Mouse (Mus musculus) cerebellum, postnatal 4 days (tissue): ENCODE data around the gene C2cd4a.

Experiments
- DNase-seq, 2 experiments: peaks; one replicate each; pipeline ENCODE4 v3.0.0; 2022; ENCODE audit warnings: low spot score in 2 of 2, mixed read lengths in 1 of 2

The C2cd4a gene

DNA sequence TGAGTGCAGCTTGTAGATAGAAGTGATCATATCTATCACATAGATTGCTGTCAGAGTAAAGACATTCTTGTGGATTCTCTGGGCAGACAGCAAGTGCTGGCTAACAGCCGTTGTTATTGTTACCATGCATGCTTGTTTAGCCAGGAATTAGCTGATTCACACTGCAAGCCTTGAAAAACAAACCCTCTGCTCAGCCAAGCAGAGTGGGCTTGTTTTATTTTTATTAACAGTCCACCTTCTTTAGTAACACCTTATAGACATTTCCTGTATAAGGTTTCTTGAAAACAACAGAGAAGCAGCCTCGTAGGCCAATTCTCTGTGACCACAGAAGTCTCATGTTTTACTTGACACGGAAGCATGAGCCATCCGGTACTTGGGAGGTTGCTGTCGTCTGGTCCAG is 2.4 kb upstream of the C2cd4a start:
- DNase-seq = no peak

DNA sequence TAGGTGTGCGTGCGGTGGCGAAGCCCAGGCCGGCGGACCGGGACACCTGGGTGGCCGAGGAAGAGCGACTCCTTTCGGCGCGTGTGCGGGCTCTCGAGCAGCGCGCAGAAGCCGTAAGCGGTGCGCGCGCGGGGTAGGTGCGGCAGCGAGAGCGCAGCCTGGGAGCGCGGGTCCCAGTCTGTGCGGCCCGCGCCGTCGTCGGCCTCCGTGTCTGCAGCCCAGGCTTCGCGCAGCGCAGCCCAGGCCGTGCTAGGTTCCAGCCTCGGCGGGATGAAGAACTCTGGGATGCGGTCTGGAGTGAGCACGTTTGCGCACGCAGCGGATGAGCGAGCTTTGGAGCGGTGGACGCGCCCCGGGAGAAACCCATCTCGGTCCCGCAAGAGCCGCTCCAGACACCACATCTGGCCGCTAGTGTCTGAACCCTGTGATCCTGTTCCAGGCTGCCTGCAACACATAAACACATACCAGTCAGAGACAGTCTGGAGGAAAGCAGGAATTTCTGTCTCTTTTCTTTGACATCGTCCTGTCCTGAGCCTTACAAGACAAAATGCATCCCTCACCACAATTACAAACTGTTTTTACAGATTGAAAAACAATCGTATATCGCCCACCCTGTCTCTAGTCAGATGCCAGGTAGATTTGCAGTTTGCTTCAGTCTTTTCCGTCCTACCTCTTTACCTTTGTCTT is 628 bp downstream of the C2cd4a start:
- no peak for DNase-seq

DNA sequence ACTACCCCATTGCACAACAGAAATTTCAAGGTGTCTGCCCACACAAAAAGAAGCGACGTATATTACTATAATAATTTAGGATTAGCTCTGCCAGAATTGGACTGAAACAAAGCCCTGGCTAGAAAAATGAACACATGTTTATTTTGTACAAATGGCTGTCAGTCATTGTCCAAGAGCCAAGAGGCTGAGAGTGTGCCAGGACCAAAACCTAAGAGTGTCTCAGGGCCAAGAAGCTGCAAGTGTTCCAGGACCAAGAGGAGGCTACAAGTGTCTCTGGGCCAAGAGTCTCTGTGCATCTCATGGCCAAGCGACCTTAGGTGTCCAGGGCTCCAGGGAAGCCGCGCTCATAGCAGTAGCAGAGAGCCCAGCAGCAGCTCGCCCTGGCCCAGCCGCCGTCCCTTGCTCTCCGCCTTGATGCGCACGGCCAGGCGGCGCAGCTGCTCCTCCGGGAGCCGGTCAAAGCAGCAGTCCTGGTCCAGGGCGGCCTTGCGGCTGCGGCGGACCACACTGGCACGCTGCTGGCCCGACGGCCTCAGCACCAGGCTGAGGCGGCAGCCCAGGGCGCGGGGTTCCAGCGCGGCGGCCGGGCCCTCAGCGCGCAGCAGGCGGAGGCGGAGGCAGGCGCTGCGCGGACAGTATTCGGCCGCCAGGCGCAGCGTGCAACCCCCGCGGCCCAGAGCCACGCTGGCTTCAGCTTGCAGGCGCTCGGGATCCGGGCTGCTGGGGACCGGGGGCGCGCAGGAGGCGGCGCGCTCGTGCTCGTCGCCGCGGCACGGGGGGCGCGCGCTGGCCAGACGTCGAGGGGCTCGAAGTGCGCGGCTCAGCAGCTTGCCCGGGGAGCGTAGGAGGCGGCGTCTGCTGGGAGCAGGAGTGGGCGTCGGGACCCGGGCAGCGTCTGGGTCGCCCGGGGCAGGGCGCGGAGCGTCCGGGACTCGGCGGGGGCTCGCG is 1.4 kb downstream of the C2cd4a start:
- DNase-seq = peak; percentile 23 to 64

DNA sequence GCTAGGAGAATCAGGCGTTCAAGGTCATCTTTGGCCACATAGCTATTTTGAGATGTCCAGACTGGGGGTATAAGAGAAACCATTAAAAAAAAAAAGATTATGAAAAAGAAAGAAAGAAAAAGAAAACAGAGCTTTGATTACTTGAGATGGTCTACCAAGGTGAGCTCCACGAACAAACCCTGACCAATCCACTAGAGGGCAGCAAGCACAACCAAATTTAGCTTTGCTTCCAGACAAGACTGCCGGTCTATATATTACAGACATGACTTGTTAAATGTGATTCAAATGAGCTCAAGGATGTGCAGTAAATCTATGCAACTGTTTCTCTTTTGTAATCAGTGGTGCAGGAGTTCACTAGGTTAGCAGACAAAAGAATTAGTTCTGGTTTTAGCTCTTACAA is 3.9 kb downstream of the C2cd4a start:
- DNase-seq = peak in 1 of 2 experiments; percentile 63

DNA sequence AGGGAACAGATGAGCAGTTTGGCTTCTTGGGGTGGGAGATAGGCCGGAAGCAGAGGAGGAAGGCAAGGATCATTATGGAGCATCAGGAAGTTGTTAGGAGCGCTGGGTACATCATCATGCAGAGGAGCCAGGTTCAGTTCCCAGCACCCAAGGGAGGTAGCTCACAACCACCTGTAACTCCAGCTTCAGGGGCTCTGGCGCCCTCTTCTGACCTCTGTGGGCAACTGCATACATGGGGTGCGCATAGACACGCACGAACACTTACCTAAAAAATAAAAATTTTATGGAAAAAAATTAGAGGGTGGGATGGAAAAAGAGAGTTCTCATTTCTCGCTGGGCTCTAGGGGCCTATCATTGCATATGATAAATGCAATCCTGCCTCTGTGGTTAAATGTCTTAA is 6.6 kb downstream of the C2cd4a start:
- no peak for DNase-seq

DNA sequence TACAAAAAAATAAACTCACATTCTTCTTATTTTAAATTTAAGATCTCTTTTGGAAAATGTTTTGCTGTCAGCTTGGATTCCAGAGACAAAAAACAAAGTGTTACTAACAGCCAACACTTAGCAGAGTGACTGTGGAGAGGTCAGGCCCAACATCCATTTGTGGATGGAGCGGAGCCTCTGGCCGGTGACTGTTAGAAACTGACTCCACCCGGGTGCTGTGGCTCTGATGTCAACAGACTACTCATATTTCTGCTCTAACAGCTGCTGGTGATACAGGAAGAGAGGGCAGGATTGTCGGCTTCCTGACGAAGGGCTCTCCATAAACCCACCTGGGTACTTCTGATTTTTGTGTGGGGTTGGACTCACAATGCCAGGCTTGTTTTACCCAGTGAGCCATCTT is 9.0 kb downstream of the C2cd4a start:
- DNase-seq = no peak

DNA sequence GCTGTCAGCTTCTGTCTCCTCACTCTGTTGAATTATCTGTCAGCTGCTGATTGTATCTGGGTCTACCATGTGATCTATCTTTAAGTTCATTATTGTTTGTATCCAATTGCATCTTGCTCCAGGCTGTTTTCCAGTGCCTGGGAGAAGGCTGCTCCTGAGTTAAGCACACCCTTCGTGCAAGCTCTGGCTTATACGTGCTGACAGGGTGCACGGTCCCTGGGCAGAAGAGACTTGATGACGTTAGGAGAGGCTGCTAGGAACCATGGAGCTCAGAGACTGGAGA is 13.5 kb downstream of the C2cd4a start:
- no peak for DNase-seq

DNA sequence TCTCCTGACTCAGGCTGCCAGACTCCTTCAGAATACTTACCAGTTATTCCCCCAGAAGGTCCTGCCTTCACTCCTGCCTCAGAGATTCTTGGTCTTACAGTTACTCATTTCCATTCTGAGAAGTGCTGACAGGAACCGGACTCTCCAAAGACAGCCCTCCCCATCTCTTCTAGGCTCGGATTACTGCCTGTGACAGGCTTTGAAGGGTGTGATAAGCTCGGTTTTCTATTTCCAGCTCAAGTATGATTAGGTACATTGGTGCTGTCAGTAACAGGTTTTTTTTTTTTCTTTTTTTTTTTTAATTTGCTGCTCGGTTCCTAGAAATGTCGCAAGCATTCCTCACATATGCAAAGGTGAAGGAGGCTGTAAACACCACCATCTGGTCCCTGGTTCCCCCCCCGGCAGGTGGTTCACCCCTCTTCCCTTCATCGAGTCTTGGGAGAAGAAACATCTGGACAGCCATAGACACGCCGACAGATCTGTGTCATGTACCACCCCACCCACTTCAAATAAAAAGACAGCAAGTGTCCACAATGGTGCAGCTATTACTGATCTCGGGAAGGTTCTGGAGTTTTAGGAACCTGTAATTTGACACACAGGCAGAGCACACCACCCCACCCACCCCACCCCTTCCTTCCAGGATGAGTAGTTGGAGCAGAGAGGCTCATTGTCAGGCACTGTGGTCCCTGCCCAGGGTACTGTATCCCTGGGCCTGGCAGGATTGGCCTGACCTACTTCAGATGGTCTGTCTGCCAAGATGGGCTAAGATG is 14.0 kb downstream of the C2cd4a start:
- no peak for DNase-seq

DNA sequence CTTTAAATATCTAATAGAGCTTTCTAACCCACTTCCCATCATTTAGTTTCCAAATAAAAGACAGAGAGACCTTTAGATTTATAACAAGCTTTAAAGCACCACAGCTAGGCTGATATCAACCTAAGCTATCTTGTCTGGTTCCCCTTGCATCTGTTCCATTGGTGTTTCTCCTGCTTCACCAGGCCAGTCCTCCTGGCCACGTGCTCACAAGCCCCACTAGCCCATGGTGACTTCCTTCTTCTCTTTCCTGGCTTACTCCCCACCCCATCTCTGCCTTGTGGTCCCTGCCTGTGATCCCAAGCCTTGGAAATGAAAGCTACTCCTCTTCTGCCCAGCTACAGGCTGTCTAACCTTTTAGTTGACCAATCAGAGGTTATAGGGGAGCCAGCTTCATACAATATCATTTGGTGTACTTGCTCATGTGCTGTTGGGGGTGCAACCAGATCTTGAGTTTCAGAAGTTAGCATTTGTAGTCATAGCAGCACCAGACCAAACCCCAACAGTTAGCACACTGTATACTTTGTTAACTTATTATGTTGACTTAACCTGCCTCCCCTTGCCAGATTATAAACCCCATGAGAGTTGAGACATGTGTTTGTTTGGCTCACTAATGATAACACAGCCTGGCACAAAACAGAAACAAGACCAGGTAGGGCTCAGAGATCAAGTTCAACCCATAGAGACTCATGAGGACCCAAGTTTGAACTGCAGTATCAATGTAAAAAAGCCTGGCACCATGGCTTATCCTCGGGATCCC is 15.8 kb downstream of the C2cd4a start:
- DNase-seq = no peak

DNA sequence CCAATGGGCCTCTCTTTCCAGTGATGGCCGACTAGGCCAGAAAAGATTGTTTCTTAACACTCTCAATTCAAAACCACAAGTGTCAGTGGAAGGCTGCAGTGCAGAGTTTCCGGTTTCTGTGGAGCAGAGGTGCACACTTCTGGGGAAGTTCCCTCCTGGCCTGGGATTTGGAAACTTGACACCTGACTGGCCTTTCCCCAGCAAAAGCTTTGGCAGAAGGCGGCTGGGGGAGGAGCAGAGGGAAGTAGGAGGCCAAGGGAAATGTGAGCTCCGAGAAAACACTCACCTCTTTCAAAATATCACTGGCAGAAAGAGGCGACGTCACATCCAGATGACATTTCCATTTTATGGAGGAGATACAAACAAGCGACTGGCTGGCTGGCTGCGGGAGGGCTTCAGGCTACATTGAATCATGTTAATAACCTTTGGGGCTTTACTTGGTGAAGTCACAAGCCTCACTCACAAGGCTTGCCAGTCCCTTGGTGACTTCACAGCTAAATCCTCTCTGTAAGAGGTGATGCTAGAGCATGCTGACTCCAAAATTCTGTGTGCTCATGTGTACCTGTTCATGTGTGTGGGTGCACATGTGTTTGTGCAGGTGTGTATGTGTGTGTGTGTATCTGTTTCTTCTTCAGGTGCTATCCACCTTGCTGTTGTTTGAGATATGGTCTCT is 18.3 kb downstream of the C2cd4a start:
- no peak for DNase-seq

DNA sequence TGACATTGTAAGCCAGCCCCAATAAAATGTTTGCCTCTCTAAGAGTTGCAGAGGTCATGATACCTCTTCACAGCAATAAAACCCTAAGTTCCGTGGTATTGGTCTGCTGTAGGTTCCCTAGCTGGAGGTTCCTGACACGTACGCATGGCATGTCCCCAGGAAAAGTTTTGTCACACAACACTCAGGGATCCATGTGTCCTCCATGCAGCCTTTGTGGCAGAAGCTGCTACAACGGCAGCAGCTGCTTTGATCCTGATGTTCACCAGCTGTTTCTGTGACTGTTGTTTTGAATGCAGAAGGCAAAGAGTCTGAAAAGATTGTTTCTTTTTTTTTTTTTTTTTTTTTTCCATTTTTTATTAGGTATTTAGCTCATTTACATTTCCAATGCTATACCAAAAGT is 19.0 kb downstream of the C2cd4a start:
- DNase-seq = no peak

DNA sequence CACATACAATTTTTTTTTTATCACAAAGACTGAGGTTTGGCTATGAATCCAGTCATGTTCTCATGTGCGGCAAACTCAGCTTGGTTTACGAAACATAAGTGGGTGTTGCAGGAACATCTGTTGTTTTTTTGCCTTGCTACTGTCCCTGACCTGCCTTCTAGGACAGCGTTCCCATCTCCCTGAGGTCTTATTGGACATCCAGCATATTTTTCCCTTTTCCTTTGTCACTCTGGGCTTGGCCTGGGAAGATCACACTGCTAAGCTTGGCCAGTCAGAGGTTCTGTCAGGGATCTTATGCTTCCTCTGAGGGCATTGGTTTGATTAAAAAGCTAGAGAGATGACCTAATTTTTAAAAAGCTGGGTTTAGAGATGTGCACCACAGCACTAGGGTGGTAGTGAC is 21.0 kb downstream of the C2cd4a start:
- no peak for DNase-seq

DNA sequence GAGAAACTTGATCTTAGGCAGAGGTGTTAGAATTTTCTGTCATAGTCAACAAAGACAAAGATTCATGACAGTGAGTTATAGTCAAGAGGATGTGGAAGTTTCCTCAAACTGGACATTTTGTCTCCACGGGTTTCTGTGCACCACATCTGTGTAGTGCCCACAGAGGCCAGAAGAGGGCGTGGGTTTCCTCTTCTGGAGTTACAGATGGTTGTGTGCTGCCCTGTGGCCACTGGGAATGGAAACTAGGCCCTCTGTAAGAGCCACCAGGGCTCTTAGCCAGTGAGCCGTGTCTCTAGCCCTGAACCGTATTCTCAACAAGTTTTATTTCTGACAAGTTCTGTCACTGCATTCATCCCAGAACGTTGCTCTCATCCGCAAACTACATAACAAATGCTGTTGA is 21.6 kb downstream of the C2cd4a start:
- no peak for DNase-seq

DNA sequence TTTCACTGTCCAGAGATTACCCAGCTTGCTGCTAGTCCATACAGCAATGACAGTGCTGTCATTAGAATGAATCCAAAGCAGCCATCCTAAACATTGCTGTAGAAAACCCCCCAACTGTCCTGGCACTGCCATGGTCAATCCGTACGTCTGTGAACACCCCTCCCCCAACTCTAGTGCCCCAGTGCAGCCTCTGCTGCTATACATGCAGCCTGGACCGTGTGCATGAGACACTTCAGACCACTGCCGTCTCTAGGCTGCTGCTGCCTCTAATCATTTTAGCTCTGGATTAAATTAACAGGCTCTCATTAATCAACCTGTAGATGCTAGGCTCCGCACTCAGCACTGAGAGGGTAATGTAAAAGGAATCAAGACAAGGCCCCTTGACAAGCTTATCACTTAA is 25.1 kb downstream of the C2cd4a start:
- no peak for DNase-seq

DNA sequence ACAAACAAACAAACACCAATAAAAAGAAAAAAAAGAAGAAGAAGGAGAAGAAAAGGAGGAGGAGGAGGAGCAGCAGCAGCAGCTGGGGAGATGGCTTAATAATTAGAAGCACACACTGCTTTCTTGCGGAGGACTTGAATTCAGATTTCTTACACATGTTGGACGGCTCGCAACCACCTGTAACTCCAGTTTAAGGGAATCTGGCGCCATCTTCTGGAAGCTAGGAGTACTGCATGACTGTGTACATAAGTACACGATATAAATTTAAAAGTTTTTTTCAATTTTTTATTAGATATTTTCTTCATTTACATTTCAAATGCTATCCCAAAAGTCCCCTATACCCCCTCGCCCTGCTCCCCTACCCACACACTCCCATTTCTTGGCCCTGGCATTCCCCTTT is 29.9 kb downstream of the C2cd4a start:
- peak in 1 of 2 experiments; percentile 57 for DNase-seq

DNA sequence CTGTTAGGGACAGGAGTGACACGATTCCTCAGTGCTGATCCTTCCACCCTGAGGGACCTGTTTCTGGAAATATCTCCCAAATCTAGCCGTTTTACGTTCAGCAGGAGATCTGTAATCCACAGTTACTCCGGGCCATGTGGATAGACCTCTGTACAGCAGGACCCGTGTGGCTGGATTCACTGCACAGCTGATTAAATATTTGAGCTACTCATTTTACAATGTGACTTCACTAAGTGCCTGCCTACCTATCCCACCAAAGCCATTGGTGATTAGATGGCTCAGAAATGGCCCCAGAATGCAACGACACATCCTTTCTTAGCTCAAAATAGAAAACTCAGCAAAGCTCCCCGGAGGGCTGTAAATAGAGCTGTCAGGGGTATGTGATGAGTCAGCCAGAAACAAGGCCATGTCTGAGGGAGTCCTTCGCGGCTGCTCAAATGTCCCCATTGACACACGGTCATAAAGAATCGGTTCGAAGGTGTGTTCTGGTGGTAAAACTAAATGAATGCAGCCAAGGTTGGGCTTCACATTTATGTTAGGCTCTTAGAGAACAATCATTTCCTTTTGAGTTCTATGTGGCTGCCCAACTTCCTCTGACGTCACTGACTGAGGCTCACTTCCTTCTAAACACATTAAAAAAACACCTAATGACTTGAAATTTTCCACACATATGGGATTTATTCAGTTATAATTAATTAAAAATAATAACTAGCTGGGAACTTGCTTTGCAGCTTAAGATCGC is 32.9 kb downstream of the C2cd4a start:
- no peak for DNase-seq

DNA sequence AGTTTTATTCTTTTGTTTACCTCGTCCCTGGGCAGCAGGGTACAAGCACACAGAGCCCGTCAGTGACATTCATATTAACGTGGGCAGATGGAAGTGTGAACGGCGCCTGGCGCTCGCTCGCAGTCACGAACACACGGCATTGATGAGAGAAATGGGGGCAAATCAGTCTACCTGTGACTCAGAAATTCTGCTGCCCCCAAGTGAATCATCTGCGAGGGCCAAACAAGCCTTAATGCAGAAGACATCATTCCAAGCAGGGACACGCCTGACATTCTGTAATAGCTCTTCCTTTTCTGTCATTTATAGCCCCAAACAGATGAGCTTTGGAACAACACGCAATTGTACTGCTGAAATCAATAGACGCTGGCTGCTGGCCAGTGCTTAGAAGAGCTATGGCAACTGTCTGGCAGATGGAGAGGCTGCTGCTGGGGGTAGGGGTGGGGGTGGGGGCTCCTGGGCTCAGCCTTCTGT is 36.9 kb downstream of the C2cd4a start:
- peak in 1 of 2 experiments; percentile 57 for DNase-seq

DNA sequence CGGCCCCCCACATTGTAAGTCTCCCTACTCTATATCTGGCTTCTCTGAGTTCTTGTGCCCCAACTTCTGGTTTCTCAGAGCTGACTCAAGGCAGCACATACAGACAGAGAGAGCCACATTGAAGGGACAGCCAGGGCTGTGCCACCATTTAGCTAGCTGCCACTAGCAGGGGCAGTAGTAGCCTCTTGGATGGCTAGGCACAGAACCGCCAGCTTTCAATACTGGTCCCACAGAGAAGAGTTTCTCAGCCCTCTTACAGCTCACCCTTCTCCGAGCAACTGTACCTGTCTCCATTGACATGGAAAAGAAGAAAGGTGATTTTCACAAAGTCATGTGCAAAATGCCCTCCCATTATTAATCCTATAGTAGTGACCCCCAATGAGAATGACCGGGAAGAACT is 37.5 kb downstream of the C2cd4a start:
- no peak for DNase-seq

DNA sequence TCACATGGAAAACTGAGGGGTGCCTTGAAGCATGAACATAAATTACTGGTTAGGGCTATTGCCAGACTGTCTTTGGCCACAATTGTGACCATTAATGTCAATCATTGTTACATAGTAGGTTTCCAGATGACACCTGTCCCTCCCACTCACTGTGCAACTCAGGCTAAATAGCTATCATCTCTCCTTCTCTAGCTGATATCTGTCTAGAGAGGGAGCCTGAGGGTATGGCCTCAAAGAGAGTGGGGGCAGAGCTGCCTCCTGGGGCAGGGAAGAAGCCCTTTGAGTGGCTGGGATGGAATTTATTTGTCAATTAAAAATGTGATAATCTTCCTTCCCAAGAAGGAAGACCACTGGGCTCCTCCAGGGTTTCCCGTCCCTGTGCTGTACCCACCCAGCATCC is 37.9 kb downstream of the C2cd4a start:
- DNase-seq = no peak

DNA sequence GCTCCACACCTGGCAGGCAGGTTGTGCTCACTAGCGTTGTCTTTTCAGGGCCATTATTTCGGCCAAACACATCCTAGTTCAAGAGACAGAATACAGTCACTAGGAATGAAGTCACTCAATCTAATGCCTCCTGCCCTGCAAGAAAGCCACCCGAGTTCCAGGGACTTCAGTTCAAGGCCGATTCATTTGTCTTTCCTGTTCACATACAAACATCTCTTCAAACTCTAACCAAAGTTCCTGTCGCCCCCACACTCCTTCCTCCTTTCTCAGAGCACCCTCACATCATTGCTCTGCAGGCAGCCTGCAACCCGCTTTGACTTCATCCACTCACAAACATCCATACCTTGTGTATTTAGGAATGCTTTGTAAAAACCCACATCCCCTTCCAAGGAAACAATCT is 38.6 kb downstream of the C2cd4a start:
- no peak for DNase-seq
